Mouse (Mus musculus): ENCODE results near the gene Fcgr1.

DNA sequence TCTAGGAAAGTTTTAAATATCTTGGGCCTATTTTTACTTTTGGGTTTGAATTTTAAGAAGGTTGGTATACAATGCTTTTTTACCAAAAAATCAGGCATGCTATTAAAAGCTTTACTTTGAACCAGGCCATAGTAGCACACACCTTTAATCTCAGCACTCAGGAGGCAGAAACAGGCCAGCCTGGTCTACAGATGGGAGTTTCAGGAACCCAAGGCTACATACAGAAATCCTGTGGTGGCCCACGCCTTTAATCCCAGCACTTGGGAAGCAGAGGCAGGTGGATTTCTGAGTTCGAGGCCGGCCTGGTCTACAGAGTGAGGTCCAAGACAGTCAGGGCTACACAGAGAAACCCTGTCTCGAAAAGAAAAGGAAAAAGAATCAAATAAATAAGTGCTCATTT, 26.2 kb downstream of the Fcgr1 start:
- no peak for TF ChIP-seq CTCF (IDR thresholded peaks at IDR 0.05; ENCODE audit: extremely low read depth, insufficient read depth, low read length)
- no peak for TF ChIP-seq POLR2A (IDR thresholded peaks at IDR 0.05; ENCODE audit: extremely low read depth, insufficient read depth, low read length)
